Mouse (Mus musculus) left cerebral cortex, postnatal 10 days (tissue): Measurements from ENCODE around the gene Sec13. TPM values are rescaled to one million over a fixed set of nuclear protein-coding genes. Genes with fewer than 3 reads are reported as not detected.

Experiments used
- DNase-seq, 2 experiments: peaks; one replicate each; pipeline ENCODE4 v3.0.0; 2021 to 2022; ENCODE audit warnings: low spot score in 2 of 2, mixed read lengths in 1 of 2; ENCODE audit errors: extremely low spot score in 1 of 2
- intact Hi-C: fragments of 180-260 bp; cut with DNase I; formaldehyde crosslinking; loops from one replicate; pipeline ENCODE4 v1.15.1; 2025
- microRNA-seq: library from miRNA; unstranded; fragments of <30 nt; microRNA quantifications from one replicate; pipeline ENCODE4 v1.2.0, GENCODE M21; 2022
- total RNA-seq, 2 experiments: library from RNA; stranded (reverse); gene quantifications; 2 replicates each; pipeline ENCODE4 v1.2.3; 2021

Sec13 gene
- total RNA-seq, 2 experiments from 2014 or later, result 78.7 to 80.2 TPM

DNA sequence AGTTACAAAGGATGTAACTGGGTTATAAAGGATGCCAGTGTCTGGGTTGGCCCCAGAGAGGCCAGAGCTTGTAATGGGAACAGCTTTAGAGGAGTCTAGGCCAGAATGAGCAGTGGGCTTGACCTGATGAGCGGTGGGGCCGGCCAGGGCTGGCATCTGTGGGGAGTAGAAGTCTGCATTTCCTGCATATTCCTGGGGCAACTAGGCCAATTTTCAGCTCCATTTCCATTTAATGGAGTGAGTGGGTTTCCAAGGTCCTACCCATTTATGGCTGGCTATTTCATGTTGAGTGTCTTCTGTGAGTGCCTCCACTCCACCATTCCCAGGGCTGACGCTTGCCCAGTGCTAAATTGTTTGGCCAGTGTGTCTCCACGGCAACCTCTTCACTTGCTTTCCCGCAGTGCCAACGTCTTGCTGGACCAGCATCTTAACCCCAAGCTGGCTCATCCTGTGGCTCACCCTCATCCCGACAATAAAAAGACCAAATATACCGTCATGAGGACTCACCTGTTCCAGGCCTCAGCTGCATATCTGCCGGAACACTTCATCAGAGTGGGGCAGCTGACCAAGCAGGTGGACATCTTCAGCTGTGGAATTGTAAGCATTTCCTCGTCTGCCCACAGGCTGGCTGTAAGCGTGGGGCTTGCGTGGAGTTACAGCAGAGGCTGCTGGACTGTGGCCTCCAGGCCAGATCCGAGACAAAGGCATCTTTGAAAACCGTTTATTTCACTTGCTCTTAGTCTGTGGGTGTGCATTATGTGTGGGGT is 62.1 kb downstream of the Sec13 start:
- intact Hi-C loops, result no loop called here
- DNase-seq, result no peak

Small RNA genes lying within 50 kb of the gene (microRNA-seq; reads per million reads assigned to microRNA genes)
- gene Mir7042, result 3.2 reads per million, percentile 4 among the genes with 10 or more reads in this experiment

Other genes starting within 250 kb of the Sec13 start
- gene Prrt3, start 238.8 kb downstream of the Sec13 start, total RNA-seq, result 10 to 100 TPM; 34.1 to 36.0 TPM
- 10 to 100 TPM; 78.8 to 79.2 TPM for gene Emc3, start 209.1 kb downstream of the Sec13 start, total RNA-seq
- gene Fancd2, start 209.1 kb downstream of the Sec13 start, total RNA-seq, result 1 to 10 TPM; 3.3 to 3.6 TPM
- not detected for gene Fancd2os, start 140.0 kb downstream of the Sec13 start, total RNA-seq
- 100 to 1,000 TPM; 210 to 211 TPM for gene Brk1, start 136.0 kb downstream of the Sec13 start, total RNA-seq
- gene Vhl, start 116.8 kb downstream of the Sec13 start, total RNA-seq, result 10 to 100 TPM; 45.1 to 49.9 TPM
- 10 to 100 TPM; 13.0 to 14.2 TPM for gene Irak2, start 102.3 kb downstream of the Sec13 start, total RNA-seq
- 10 to 100 TPM; 79.2 to 90.2 TPM for gene Tatdn2, start 43.7 kb downstream of the Sec13 start, total RNA-seq
- gene Ghrl, start 20.9 kb downstream of the Sec13 start, total RNA-seq, result not detected